Mouse (Mus musculus) forebrain, embryonic 14.5 days (tissue): Measurements from ENCODE around the gene Nav2. TPM values are rescaled to one million over a fixed set of nuclear protein-coding genes. Genes with fewer than 3 reads are reported as not detected.
A peak's percentile ranks its signal among the peaks of the same experiment; 100 is the strongest.

Source experiments
- ATAC-seq: fragments of 200-750 bp; cut with Nextera tagmentation; 2 replicates; pipeline ENCODE4 v1.8.0; 2017; ENCODE audit warnings: mild to moderate bottlenecking, moderate library complexity
- DNase-seq: peaks from one replicate; pipeline ENCODE4 v3.0.0-alpha.2; 2015; ENCODE audit warnings: low spot score
- H3K27ac ChIP-seq: fragments of 300-500 bp; sonication (generic); 2 replicates; pipeline ENCODE4 v1.5.1; 2014; ENCODE audit warnings: low read depth, mild to moderate bottlenecking, control low read depth, low read length, moderate library complexity
- H3K27me3 ChIP-seq: fragments of 300-500 bp; sonication (generic); replicated peaks from 2 replicates; pipeline ENCODE4 v1.6.1; 2014; ENCODE audit warnings: low read length, control low read depth, mixed read lengths; ENCODE audit not compliant: control insufficient read depth, insufficient read depth
- H3K36me3 ChIP-seq: fragments of 300-500 bp; sonication (generic); 2 replicates; pipeline ENCODE4 v1.6.1; 2014; ENCODE audit warnings: low read length, control low read depth; ENCODE audit not compliant: control insufficient read depth, insufficient read depth
- H3K4me1 ChIP-seq: fragments of 300-500 bp; sonication (generic); 2 replicates; pipeline ENCODE4 v1.6.1; 2014; ENCODE audit warnings: antibody characterized with exemption, low read length, control low read depth; ENCODE audit not compliant: control insufficient read depth, insufficient read depth
- H3K4me2 ChIP-seq: fragments of 300-500 bp; sonication (generic); 2 replicates; pipeline ENCODE4 v1.6.1; 2014; ENCODE audit warnings: mild to moderate bottlenecking, control low read depth, low read length
- H3K4me3 ChIP-seq: fragments of 300-500 bp; sonication (generic); 2 replicates; pipeline ENCODE4 v1.5.1; 2014; ENCODE audit warnings: low read depth, low read length, control low read depth
- H3K9ac ChIP-seq: fragments of 300-500 bp; sonication (generic); 2 replicates; pipeline ENCODE4 v1.6.1; 2014; ENCODE audit warnings: mild to moderate bottlenecking, low read length, control low read depth, moderate library complexity
- H3K9me3 ChIP-seq: fragments of 300-500 bp; sonication (generic); replicated peaks from 2 replicates; pipeline ENCODE4 v1.6.1; 2016; ENCODE audit warnings: low read length, control low read depth, mixed read lengths; ENCODE audit not compliant: control insufficient read depth
- WGBS: fragments of 180-500 bp; shearing (Covaris S2); extraction: QIAGEN DNeasy Blood & Tissue Kit; methylation state at CpG from one replicate; pipeline ENCODE4 v1.1.7; 2014; 5-methylcytosine and 5-hydroxymethylcytosine counted together
- polyA plus RNA-seq: library from polyadenylated mRNA; unstranded; fragments of >200 nt; fragmentation: Nextera tagmentation; extraction: Ambion mirVana; gene quantifications from 2 replicates; pipeline ENCODE4 v1.2.1, GENCODE M21; 2014

Gene Nav2
- polyA plus RNA-seq, 1 experiment from 2014 or later, result 6.3 TPM

DNA sequence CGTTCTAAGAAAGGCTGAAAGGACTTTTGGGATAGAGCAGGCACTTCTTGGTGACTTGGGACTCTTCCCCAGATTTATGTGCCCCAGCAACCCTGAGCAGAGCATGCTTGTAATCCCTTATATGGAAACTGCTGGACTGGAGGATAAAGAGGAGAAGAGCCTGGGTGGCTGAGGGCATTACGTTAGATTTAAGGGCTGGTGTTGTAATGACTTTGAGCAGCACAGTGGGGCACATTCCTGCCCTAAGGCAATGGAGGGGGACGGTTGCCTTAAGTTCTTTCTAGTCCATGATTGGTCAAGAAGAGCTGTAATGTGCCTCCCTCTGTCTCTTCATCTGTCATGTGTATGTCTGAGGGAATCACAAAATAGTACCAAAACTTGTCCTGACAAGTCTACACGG is 651.5 kb downstream of the Nav2 start:
- Histone ChIP-seq H3K36me3 (no peaks in the 10 kb centered on the region), H3K9me3 (no peaks in the 10 kb centered on the region), H3K27me3 (no peaks in the 10 kb centered on the region), H3K27ac (no peak overlapping the region), H3K4me2 (no peak overlapping the region), H3K4me1 (peaks cover 8% of the 10 kb centered on the region; the same call in 1 of the 2 replicates), H3K9ac (no peak overlapping the region), H3K4me3 (no peak overlapping the region)
- ATAC-seq (no peak), DNase-seq (no peak)
- WGBS, result 67% methylated on average over 4 of the region's 4 CpGs

DNA sequence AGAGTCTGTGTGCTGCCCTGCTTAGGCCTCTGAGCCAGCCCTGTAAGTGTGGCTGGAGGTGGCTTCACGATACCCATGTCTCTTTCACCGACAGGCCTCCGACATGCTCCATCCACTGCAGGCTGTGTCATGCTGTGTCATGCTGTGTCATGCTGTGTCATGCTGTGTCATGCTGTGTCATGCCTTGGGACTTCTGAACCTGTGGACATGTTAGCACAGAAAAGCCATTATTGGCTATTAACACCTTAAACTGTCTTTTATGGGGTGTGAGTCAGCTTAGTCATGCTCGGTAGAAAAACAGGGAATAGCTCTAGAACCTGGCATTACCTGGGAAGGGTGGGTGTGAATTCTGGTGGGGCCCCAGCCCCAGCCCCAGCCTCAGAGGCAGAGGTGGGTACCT is 653.9 kb downstream of the Nav2 start:
- Histone ChIP-seq H3K4me3 (no peak overlapping the region), H3K9me3 (no peaks in the 10 kb centered on the region), H3K36me3 (0 out of 2 replicates have a peak, but pooled peaks cover under 1% of the 10 kb centered on the region), H3K4me2 (no peak overlapping the region), H3K4me1 (peaks cover 8% of the 10 kb centered on the region), H3K9ac (no peak overlapping the region), H3K27ac (no peak overlapping the region), H3K27me3 (no peaks in the 10 kb centered on the region)
- no peak for DNase-seq
- 94% methylated on average over 4 of the region's 4 CpGs for WGBS
- ATAC-seq, result no peak

DNA sequence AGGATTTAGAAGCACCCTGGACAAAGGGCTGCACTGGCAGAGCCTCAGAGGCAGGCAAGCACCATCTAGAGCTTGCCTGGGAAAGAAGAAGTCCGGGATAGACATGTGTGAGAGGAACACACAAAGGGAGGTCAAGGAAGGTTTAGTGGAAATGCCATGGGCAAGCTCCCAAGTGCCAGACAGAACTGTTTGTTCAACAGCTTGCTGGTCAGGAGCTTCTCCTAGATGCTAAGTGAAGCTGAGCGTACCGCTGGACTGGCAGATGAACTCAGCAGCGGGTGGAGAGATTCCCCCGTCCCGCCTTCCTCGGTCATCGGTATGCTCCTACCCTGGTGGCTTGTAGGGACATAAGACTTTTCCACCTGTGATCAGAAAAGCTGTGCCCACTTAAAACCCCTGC is 654.3 kb downstream of the Nav2 start:
- Histone ChIP-seq H3K9me3 (no peaks in the 10 kb centered on the region), H3K36me3 (0 out of 2 replicates have a peak, but pooled peaks cover 2% of the 10 kb centered on the region), H3K4me1 (peaks cover 8% of the 10 kb centered on the region), H3K4me3 (no peak overlapping the region), H3K27me3 (no peaks in the 10 kb centered on the region), H3K4me2 (no peak overlapping the region), H3K9ac (no peak overlapping the region), H3K27ac (no peak overlapping the region)
- WGBS, result 88% methylated on average over 8 of the region's 8 CpGs
- ATAC-seq, result no peak
- DNase-seq, result no peak

GRCm38 (mm10) chr7:49565084-49565483 is 656.6 kb downstream of the Nav2 start:
- no peaks in the 10 kb centered on the region; the same call in 1 of the 2 replicates for H3K4me1 ChIP-seq
- no peak for DNase-seq
- no peaks in the 10 kb centered on the region for H3K9me3 ChIP-seq
- no peak overlapping the region for H3K27ac ChIP-seq
- ATAC-seq, result no peak
- no peaks in the 10 kb centered on the region for H3K27me3 ChIP-seq
- WGBS, result 89% methylated on average over 11 of the region's 11 CpGs
- no peak overlapping the region for H3K4me2 ChIP-seq
- H3K4me3 ChIP-seq, result no peak overlapping the region
- 0 out of 2 replicates have a peak, but pooled peaks cover 2% of the 10 kb centered on the region for H3K36me3 ChIP-seq
- H3K9ac ChIP-seq, result no peak overlapping the region

DNA sequence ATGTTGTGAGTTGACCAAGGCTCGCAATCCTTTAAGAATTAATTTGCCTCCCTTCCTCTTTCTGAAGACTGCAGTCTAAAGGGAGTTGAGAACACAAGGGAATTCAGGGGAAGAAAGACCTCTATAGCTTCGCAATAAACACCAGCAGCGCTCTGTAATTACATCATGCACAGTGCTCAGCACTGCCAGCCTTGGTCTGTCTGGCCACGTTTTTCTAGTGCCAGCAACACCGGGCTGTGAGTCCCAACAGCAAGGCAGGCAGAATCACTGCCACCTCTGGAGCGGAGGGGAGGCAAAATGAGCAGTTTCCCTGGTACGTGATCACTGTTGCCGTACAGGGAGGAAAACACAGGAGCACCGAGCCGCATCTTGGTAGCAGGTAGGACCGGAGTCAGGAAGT is 657.3 kb downstream of the Nav2 start:
- ATAC-seq, result 0 out of 2 replicates have a peak, but pooled peaks have one; percentile 35

GRCm38 (mm10) chr7:49567346-49568034 is 659.0 kb downstream of the Nav2 start:
- WGBS, result 89% methylated on average over 13 of the region's 13 CpGs
- H3K9me3 ChIP-seq, result no peaks in the 10 kb centered on the region
- no peak for DNase-seq
- no peak overlapping the region for H3K4me2 ChIP-seq
- H3K4me3 ChIP-seq, result no peak overlapping the region
- peaks cover 2% of the 10 kb centered on the region; the same call in 1 of the 2 replicates for H3K36me3 ChIP-seq
- H3K4me1 ChIP-seq, result no peaks in the 10 kb centered on the region; the same call in 1 of the 2 replicates
- H3K9ac ChIP-seq, result no peak overlapping the region
- ATAC-seq, result no peak
- no peaks in the 10 kb centered on the region for H3K27me3 ChIP-seq
- H3K27ac ChIP-seq, result no peak overlapping the region

More for the DNA sequence above, 657.3 kb downstream of the Nav2 start:
- no peaks in the 10 kb centered on the region for H3K9me3 ChIP-seq
- no peak overlapping the region for H3K9ac ChIP-seq
- DNase-seq, result peak; percentile 38
- no peak overlapping the region for H3K4me2 ChIP-seq
- H3K4me1 ChIP-seq, result no peaks in the 10 kb centered on the region; the same call in 1 of the 2 replicates
- H3K27me3 ChIP-seq, result no peaks in the 10 kb centered on the region
- 69% methylated on average over 11 of the region's 11 CpGs for WGBS
- H3K4me3 ChIP-seq, result no peak overlapping the region
- 0 out of 2 replicates have a peak, but pooled peaks cover 2% of the 10 kb centered on the region for H3K36me3 ChIP-seq
- no peak overlapping the region for H3K27ac ChIP-seq

- Histone ChIP-seq H3K4me1 (no peaks in the 10 kb centered on the region; the same call in 1 of the 2 replicates), H3K9ac (no peak overlapping the region), H3K9me3 (no peaks in the 10 kb centered on the region), H3K27ac (no peak overlapping the region), H3K27me3 (no peaks in the 10 kb centered on the region), H3K4me2 (no peak overlapping the region), H3K36me3 (peaks cover 2% of the 10 kb centered on the region; the same call in 1 of the 2 replicates), H3K4me3 (no peak overlapping the region)
- 68% methylated on average over 7 of the region's 7 CpGs for WGBS
- ATAC-seq (peak; percentile 15; the same call in 1 of the 2 replicates), DNase-seq (peak; percentile 27)
Measured at GRCm38 (mm10) chr7:49569646-49570045, 661.1 kb downstream of the Nav2 start.

- Histone ChIP-seq H3K4me1 (no peaks in the 10 kb centered on the region), H3K9ac (no peak overlapping the region), H3K4me3 (no peak overlapping the region), H3K9me3 (no peaks in the 10 kb centered on the region), H3K4me2 (no peak overlapping the region), H3K27ac (no peak overlapping the region), H3K27me3 (no peaks in the 10 kb centered on the region), H3K36me3 (peaks cover 2% of the 10 kb centered on the region; the same call in 1 of the 2 replicates)
- WGBS, result 85% methylated on average over 2 of the region's 2 CpGs
- ATAC-seq (no peak), DNase-seq (no peak)
Measured at GRCm38 (mm10) chr7:49571606-49572005, 663.1 kb downstream of the Nav2 start.

DNA sequence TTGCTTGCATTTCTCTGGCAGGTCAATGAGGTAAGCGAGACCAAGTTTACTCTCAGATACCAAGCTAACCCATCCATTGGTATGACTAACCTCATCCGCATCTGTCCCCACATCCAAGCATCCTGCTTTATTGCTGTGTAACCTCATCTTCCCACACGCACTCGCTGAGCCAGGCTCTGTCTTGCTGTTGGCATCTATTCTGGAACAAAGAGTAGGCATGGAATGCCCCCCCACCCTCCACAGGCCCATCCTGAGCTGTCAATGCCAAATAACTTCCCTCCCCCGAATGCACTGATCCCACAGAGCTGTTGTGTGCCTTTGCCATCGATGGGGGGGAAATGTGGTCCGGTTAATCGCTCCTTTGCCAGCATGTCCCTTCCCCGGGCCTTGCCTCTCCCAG is 666.7 kb downstream of the Nav2 start:
- Histone ChIP-seq H3K36me3 (peaks cover 3% of the 10 kb centered on the region; the same call in 1 of the 2 replicates), H3K27ac (no peak overlapping the region), H3K4me2 (no peak overlapping the region), H3K4me1 (no peaks in the 10 kb centered on the region), H3K27me3 (no peaks in the 10 kb centered on the region), H3K9me3 (no peaks in the 10 kb centered on the region), H3K4me3 (no peak overlapping the region), H3K9ac (no peak overlapping the region)
- ATAC-seq (no peak), DNase-seq (no peak)
- WGBS, result 91% methylated on average over 9 of the region's 9 CpGs
